Mouse (Mus musculus) intestine, postnatal 0 days (tissue): ENCODE data around the gene Gm17019. TPM values are rescaled to one million over a fixed set of nuclear protein-coding genes. Genes with fewer than 3 reads are reported as not detected.
"Not testable (repeated sequence)": the region's sequence is repeated elsewhere in the genome, so short reads cannot be mapped to it uniquely, and the experiment has no call there.

ENCODE experiments used
- ATAC-seq: fragments of 200-750 bp; cut with Nextera tagmentation; 2 replicates; pipeline ENCODE4 v1.8.0; 2017; ENCODE audit warnings: mild to moderate bottlenecking, moderate TSS enrichment, moderate library complexity
- H3K27ac ChIP-seq: fragments of 300-500 bp; sonication (generic); 2 replicates; pipeline ENCODE4 v1.5.1; 2014; ENCODE audit warnings: mild to moderate bottlenecking, low read depth, low read length, moderate library complexity
- H3K27me3 ChIP-seq: fragments of 300-500 bp; sonication (generic); replicated peaks from 2 replicates; pipeline ENCODE4 v1.6.1; 2014; ENCODE audit warnings: low read length, mixed read lengths; ENCODE audit not compliant: control insufficient read depth, insufficient read depth
- H3K36me3 ChIP-seq: fragments of 300-500 bp; sonication (generic); 2 replicates; pipeline ENCODE4 v1.6.1; 2014; ENCODE audit warnings: mild to moderate bottlenecking, moderate library complexity; ENCODE audit not compliant: control insufficient read depth, insufficient read depth
- H3K4me1 ChIP-seq: fragments of 300-500 bp; sonication (generic); replicated peaks from 2 replicates; pipeline ENCODE4 v1.6.1; 2014; ENCODE audit warnings: antibody characterized with exemption, low read length, mixed read lengths; ENCODE audit not compliant: control insufficient read depth, insufficient read depth
- H3K4me2 ChIP-seq: fragments of 300-500 bp; sonication (generic); replicated peaks from 2 replicates; pipeline ENCODE4 v1.6.1; 2014; ENCODE audit warnings: low read depth, mild to moderate bottlenecking, moderate library complexity
- H3K4me3 ChIP-seq: fragments of 300-500 bp; sonication (generic); 2 replicates; pipeline ENCODE4 v1.5.1; 2014; ENCODE audit warnings: low read depth, low read length
- H3K9ac ChIP-seq: fragments of 300-500 bp; sonication (generic); 2 replicates; pipeline ENCODE4 v1.6.1; 2014; ENCODE audit warnings: mild to moderate bottlenecking, low read depth, low read length
- H3K9me3 ChIP-seq: fragments of 300-500 bp; sonication (generic); 2 replicates; pipeline ENCODE4 v1.6.1; 2016; ENCODE audit warnings: mixed run types; ENCODE audit not compliant: control insufficient read depth
- WGBS: fragments of 180-500 bp; shearing (Covaris S2); extraction: QIAGEN DNeasy Blood & Tissue Kit; methylation state at CpG from one replicate; pipeline ENCODE4 v1.1.7; 2014; 5-methylcytosine and 5-hydroxymethylcytosine counted together
- polyA plus RNA-seq: library from polyadenylated mRNA; unstranded; fragments of >200 nt; fragmentation: Nextera tagmentation; extraction: Ambion mirVana; gene quantifications from 2 replicates; pipeline ENCODE4 v1.2.1, GENCODE M21; 2015

Gm17019 gene
- polyA plus RNA-seq: not detected in 2 replicates

DNA sequence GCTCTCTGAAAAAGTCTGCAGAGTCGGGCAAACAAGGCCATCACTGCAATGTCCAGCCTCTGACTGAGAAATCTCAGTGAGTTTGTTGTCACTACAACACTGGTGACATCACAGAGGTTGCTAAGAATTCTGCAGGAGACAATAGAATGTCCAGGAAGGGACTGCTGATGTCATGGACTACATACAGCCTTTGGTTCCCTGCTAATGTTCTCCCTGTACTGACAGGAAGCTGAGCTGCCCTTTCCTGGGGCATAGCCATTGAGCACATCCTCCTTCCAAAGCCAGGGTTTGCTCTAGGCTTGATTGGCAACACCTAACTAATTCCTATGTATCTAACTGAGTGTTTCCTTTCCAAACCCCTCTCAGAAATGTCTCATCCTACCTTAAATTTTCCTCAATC lies at the start of gene Gm17019:
Gene Gm17019 (minus strand): TSS at position 101 of the 400 bp plus-strand sequence.
- H3K27ac ChIP-seq, H3K9me3 ChIP-seq, H3K4me3 ChIP-seq, H3K4me2 ChIP-seq, H3K9ac ChIP-seq, H3K4me1 ChIP-seq, ATAC-seq, H3K36me3 ChIP-seq, H3K27me3 ChIP-seq: not testable (repeated sequence)
- 36% methylated on average over 1 of the region's 1 CpGs for WGBS

GRCm38 (mm10) chr5:15062385-15062715 lies 29.6 kb upstream of the Gm17019 start:
- not testable (repeated sequence) for H3K27me3 ChIP-seq, H3K9me3 ChIP-seq, ATAC-seq, H3K4me3 ChIP-seq, H3K27ac ChIP-seq, H3K4me1 ChIP-seq, H3K36me3 ChIP-seq, H3K4me2 ChIP-seq, H3K9ac ChIP-seq
- 88% methylated on average over 1 of the region's 1 CpGs for WGBS

DNA sequence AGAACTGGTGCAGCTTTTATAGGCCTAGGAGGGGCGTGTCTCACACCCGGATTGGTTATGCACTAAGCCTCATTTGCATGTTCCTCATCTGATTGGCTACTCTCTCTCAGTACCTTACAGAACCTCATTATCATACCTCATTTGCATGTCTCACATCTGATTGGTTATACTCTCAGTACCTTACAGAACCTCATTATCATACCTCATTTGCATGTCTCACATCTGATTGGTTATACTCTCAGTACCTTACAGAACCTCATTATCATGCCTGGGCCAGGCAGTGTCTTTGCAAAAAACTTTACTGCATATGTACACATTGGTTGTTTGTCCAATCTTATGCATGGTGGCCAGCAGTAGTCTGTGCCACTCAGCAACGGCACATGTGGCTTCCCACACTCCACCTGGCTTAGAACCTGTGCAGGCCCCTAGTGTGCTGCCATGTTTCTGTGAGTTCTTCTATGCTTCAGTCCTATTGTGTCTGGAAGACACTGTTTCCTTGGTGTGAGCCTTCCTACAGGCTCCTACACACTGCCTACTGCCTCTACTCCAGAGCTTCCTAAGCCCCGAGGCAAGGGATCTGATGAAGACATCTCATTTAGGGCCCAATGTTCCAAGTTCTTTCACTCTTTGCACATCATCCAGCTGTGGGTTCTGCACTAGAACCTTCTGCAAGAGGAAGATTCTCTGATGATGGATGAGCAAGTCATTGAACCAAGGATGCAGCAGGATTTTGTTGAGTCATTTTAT lies 29.0 kb upstream of the Gm17019 start:
- peak; percentile 63; the same call in 1 of the 2 replicates for ATAC-seq
- H3K4me1 ChIP-seq, H3K9ac ChIP-seq, H3K4me3 ChIP-seq, H3K9me3 ChIP-seq, H3K27me3 ChIP-seq, H3K27ac ChIP-seq, H3K36me3 ChIP-seq, H3K4me2 ChIP-seq: not testable (repeated sequence)
- WGBS: 85% methylated on average over 4 of the region's 4 CpGs

DNA sequence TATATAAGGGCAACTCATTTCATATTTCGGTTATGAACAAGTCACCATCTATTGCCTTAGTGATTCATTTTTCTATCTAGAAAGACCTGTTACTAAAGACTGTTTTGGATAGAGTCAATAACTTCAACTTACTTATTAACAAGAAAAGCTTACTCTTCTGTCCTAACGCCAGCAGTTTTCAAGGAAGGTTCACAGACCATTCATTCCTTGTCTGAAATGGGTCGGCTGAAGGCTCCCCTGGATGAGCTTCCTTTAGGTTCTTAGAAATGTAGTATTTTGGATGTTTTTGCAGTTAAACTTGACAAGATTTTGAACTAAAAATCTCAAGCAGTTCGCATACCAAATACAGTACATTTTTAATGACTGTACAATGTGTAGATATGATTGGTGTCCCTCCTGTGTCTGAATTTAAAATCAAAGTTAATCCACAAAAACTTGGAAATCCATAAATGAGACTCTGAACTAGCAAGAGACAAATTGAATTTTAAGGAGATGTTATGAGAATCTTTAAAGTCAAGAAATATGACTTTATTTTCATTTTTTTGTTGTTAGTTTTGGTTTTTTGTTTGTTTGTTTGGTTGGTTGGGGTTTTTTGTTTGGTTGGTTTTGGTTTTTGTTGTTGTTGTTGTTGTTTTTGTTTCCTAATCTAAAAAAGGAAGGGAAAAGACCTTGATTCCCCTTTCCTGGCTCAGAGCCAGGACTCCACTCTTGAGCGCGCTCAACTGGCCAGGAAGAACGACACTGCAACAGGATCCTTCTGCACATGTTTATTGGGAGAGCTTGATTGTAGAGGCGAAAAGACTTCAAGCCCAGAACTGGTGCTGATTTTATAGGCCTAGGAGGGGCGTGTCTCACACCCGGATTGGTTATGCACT lies 21.6 kb upstream of the Gm17019 start:
- H3K36me3 ChIP-seq, H3K27me3 ChIP-seq, H3K4me1 ChIP-seq, H3K4me3 ChIP-seq, H3K9ac ChIP-seq, H3K9me3 ChIP-seq, H3K27ac ChIP-seq, ATAC-seq, H3K4me2 ChIP-seq: not testable (repeated sequence)
- 75% methylated on average over 10 of the region's 10 CpGs for WGBS

DNA sequence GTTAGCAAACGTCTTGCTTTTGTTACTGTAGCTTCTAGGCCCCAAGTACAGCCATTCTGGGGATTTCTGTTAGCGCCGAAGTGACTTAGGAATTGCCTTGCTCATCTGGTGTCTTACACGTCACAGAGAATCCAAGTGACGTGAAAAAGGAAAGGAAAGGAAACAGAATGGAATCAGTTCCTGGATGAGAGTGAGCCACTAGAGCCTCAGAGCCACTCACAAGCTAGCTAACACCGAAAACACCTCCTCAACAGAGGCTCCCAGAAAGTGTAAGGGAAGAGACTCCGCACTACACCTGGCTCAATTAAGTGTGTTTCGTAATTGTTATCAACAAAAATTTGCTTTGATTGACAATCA lies 20.8 kb upstream of the Gm17019 start:
- H3K36me3 ChIP-seq, H3K9me3 ChIP-seq, H3K9ac ChIP-seq, H3K4me1 ChIP-seq, H3K4me2 ChIP-seq, H3K4me3 ChIP-seq, H3K27me3 ChIP-seq, H3K27ac ChIP-seq: not testable (repeated sequence)
- 85% methylated on average over 7 of the region's 8 CpGs for WGBS
- ATAC-seq: peak; percentile 38; the same call in 1 of the 2 replicates

DNA sequence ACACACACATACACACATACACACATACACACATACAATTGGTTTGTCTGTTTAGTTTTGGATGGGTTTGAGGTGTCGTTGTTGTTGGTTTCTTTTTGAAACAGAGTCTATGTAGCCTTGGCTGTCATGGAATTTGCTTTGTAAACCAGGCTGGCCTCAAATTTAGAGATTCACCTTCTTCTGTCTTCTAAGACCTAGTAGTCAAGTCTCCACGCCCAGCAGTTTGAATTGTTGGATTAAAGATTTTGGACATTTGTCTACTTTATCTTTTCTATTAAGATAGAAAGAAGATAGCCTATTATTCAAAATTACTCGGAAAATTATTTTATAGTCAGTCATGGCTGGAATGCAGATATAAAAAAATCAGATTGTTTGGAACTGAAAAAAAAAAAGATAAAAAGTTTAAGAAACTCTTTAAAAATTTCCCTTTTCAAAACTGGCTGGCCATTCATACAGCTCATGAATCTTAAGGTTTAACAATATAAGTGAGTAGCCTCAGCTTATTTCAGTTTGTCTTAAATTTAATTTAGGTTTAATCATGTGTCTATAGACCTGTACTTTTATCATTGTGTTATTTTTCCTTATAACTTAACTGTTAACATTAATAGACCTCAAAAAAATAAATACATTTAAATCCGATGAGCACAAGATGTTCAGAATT lies 20.3 kb upstream of the Gm17019 start:
- H3K27ac ChIP-seq, H3K9ac ChIP-seq, H3K27me3 ChIP-seq, H3K9me3 ChIP-seq, H3K4me1 ChIP-seq, H3K36me3 ChIP-seq, H3K4me3 ChIP-seq, H3K4me2 ChIP-seq: not testable (repeated sequence)
- peak; percentile 28; the same call in 1 of the 2 replicates for ATAC-seq
- 81% methylated on average over 4 of the region's 4 CpGs for WGBS

DNA sequence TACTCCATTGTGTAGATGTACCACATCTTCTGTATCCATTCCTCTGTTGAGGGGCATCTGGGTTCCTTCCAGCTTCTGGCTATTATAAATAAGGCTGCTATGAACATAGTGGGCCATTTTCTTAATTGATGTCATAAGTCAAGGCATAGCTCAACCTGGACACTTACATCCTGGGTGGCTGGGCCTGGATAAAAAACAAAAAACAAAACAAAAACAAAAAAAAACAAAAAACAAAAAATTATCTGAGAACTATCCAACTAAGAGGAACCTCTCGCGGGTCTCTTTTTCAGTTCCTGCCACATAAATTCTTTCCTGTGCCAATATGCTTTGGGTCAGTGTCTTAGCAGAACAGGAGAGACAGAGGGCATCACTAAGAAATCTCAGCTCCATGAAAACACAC lies 18.0 kb upstream of the Gm17019 start:
- not testable (repeated sequence) for H3K27ac ChIP-seq, H3K4me2 ChIP-seq, ATAC-seq, H3K27me3 ChIP-seq, H3K36me3 ChIP-seq, H3K4me3 ChIP-seq, H3K9me3 ChIP-seq, H3K4me1 ChIP-seq, H3K9ac ChIP-seq
- 78% methylated on average over 2 of the region's 2 CpGs for WGBS

- H3K4me3 ChIP-seq, H3K36me3 ChIP-seq, H3K27me3 ChIP-seq, H3K9me3 ChIP-seq, H3K4me2 ChIP-seq, H3K27ac ChIP-seq, ATAC-seq, H3K4me1 ChIP-seq, H3K9ac ChIP-seq: not testable (repeated sequence)
- WGBS: 84% methylated on average over 7 of the region's 9 CpGs
These were observed 12.3 kb upstream of the Gm17019 start for GRCm38 (mm10) chr5:15044830-15045767.
